Mouse (Mus musculus) granulocyte monocyte progenitor cell, adult 5-6 weeks (primary cell): ENCODE data around the gene Fbxl18. TPM values are rescaled to one million over a fixed set of nuclear protein-coding genes. Genes with fewer than 3 reads are reported as not detected.

Experiments used
- ATAC-seq: replicated peaks from 2 replicates; pipeline ENCODE4 v1.8.0; 2016; ENCODE audit warnings: mild to moderate bottlenecking, moderate TSS enrichment, inconsistent platforms; ENCODE audit not compliant: poor library complexity, severe bottlenecking
- total RNA-seq, 2 experiments: library from RNA; stranded (forward) in 1 of 2; stranded (reverse) in 1 of 2; fragments of 200-712, 200-1000 nt in 1 of 2; fragments of >200 nt in 1 of 2; fragmentation: Nextera tagmentation in 1 of 2; gene quantifications; 2 replicates each; pipeline ENCODE4 v1.2.3; 2014 to 2017

Fbxl18 gene
- total RNA-seq (2014; fragmentation: Nextera tagmentation), result 4.0 and 4.1 TPM in 2 replicates
- total RNA-seq (2017), result 1.7 and 2.4 TPM in 2 replicates

DNA sequence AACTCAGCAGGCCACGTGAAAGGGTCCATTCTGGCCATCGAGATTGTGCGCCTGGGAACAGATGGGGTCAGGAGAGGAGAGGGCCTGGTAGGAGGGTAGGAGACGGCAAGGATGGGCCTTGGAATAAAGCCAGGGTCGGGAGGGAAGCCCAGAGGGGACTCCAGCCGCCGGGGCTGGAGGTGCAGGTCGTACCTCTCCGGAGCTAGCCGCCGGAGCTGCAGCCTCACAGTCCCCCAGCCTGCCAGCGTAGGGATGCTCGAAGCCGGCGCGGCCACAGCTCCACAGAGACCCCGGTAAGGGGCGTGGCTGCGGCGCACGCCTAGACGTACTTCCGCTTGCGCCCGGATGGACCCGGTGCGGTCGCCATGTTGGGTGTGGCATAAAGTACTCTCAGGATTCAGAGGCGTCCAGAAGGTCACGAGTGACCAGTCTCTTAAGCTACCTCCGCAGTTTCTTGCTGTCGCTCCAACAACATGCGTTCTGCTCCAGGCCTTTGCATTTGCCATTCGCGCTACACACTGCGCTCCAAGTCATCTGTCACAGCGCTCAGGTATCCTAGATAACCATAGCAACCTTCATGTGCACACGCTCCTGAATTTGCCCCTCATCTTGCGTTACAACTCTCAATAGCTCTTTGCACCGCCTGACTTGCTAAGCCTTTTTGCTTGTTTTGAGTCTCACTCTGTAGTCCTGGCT is at the start of gene Fbxl18:
Fbxl18 (minus strand) TSS at position 504 of the 696 bp plus-strand sequence.
- ATAC-seq, result peak; percentile 90

DNA sequence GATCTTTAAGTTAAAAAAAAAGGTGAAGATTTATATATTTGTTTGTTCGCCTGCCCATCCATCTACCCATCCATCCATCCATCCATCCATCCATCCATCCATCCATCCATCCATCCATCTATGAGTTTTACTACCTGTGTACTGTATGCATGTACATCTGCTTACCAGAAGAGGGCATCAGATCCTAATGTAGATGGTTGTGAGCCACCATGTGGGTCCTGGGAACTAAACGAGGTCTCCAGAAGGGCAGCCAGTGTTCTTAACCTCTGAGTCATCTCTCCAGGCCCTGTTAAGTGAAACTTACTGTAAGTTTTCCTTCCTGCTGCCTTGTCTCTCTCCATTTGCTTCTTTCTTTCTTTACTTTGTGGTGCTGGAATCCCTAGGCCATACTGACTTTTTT is 45.2 kb upstream of the Fbxl18 start:
- no peak for ATAC-seq

DNA sequence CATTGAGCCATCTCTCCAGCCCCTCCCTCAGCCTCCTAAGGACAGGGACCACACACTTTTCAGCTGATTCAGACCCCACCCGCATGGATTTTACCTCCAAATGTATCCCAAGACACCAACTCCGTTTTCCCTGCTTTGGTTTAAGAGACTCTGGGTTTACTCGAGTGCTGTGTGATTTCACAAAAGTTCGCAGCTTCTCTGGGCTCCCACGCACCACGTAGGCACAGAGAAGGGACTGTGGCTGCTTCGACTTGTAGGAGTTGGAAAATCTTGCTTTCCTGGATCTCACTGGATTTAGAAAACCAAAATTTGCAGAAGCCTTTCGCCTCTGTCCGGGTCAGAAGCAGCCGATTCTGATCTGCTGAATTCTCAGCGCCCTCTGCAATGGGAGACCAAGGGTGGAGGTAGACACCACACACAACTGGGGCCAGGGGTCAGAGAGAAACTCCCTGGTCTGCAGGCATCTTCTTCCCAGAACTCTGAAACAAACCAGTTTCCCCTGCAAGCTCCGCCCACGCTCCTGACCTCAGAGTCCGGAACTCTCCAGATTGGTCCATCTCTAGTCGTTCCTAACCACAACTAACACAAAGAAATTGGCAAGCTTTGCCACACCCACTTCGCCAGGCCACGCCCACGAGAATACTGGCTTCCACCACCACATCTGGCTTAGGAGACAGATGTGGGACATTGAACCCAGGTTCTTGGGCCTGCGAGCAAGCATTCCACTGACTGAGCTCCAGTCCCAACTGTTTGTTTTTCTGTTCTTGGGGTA is 42.9 kb upstream of the Fbxl18 start:
- ATAC-seq, result peak; percentile 68

DNA sequence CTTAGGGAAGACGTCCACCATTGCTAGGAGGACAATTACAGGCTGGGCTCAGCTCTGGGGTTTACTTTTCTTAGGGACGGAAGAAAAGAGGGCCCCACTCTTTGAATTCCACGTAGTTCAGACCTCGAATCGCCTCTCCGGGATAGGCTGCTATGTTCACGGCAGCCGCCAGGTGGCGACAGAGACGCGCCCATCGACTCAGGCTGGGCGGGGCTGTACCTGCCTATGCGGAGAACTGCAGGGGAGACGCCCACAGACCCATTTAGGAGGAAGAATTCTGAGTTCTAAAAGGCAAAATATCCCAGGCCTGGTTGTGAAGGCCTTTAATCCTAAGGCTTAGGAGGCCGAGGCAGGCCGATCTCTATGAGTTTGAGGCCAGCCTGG is 41.1 kb upstream of the Fbxl18 start:
- ATAC-seq, result peak; percentile 66

DNA sequence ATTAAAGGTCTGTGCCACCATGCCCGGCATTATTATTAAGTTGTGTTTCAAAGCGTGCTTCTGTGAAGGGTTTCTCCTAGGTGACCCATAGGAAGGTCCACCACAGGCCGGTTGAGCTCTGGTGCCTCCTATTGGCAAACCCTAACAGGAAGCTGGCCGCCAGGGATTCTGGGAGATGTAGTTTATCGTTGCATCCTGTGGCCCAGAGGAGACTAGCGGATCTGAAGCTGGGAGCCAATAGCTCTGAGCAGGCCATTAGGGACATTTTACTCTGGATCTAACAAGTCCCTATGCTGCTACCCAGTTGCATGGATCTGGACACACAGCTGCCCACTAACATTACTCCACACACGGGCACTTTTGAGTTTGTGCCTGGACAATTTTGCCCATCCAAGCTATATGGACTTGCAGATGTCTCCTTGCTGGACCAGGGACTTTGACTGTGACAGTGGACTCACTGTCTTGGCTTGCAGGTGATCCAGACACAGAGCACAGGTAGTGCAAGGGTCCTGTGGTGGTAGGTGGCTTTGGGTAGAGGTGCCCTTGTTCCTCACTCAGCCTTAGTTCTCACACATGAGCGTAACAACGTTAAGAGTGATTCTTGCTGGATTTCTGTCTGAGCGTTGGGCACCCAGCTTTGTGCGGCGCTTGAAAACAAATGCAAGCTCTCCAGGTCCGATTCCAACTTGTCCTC is 40.6 kb upstream of the Fbxl18 start:
- peak; percentile 64 for ATAC-seq

GRCm38 (mm10) chr5:142932731-142933130 is 37.5 kb upstream of the Fbxl18 start:
- ATAC-seq, result no peak

DNA sequence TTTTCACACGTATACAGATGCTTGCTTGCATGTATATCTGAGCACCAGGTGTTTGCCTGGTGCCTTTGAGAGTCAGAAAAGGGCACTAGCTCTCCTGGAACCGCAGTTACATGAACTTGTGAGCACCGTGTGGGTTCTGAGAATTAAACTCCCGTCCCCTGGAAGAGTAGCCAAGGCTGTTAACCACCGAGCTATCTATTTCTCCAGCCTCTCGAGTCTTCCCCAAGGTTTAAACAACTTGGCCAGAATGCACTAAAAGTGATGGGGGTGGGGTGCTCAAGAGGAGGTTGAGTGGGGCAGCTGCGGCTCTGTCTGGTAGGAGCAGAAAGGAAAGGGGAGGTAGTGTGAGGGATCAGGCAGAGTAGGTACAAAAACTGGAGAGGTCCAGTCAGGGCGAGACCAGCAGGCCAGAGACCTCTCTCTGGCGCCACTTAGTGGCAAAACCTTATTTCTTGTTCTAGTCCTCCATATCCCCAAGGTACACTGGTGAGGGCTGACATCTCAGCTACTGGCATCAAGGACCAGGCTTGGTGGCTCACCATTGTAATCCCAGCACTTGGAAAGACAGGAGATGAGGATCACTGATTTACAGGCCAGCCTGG is 37.0 kb upstream of the Fbxl18 start:
- peak; percentile 64 for ATAC-seq

GRCm38 (mm10) chr5:142931241-142931745 is 36.1 kb upstream of the Fbxl18 start:
- ATAC-seq, result no peak

DNA sequence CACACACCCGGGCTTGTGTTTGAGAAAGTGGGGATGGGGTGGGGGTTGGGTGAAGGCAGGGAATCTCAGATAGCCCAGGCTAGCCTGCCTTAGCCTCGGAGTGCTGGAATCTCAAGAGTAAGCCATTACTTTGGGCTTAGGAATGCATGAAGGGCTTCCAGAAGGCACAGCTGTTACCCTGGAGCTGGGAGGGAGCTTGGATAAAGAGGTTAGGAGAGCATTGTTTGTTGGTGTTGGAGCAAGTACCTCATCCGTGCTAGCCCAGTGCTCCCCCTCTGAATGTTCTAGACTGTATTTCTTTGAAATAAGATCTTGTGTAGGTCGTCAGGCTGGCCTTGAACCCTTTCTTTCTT is 34.2 kb upstream of the Fbxl18 start:
- peak; percentile 7 for ATAC-seq

GRCm38 (mm10) chr5:142928749-142929399 is 33.7 kb upstream of the Fbxl18 start:
- peak; percentile 78 for ATAC-seq

DNA sequence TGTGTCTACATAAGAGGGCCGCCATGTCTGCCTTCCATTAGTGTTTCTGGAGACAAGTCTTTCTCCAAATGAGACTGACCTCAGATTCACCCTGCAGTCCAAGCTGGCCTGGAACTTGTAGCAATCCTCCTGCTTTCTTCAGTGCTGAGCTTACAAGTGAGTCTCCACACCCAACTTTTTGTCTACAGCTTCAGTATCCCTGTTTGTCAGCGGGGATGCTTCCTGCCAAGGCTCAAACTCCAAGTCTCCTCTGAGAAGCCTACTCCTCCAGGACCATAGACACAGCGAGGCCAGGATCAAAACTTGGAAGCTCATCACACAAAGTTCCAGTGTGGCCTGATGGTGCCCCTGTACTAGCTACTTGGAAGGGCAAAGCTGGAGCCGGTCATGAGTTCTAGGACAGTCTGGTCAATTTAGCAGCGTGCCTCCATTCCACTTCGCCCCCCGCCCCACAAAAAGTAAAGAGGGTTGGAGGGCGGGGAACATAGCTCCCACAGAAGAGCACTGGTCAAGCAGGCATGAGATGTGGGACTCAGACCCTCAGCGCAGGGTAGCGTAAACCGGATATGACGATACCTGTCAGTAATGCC is 32.2 kb upstream of the Fbxl18 start:
- ATAC-seq, result no peak

- ATAC-seq, result no peak
Observed at GRCm38 (mm10) chr5:142926940-142927228, 31.7 kb upstream of the Fbxl18 start.

DNA sequence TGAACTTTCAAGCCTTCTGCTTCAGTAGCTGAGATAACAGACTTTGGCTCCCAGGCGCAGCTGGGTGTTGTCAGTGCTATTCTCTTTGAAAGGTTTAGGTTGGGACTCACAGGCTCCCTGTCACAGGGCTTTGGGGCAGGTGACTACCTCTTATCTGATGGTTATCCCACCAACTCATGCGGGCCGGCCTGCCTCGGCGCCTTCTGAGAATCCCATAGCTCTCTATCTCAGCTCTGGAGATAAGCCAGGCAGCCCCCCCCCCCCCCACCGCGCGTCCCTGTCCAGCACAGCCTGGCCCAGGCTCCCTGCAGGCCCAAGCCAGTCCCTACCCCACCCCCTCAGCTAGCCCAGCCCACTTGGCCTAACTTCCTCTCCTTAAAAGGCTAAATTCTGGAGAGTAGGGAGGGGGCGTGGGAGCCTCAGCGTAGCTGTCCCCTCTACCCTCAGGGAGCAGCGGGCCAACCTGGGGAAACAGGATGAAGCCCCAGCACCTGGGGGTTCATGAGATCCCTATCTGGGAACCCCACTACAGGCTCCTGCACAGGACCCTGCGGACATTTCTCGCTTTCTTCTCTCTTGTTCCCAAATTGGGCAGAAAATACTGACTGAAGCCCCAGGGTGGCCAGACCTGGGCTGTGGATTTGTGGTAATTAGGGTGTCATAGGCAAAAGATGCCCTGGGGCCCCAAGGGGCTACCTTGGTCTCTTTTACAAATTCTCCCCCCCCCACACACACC is 31.2 kb upstream of the Fbxl18 start:
- ATAC-seq, result peak; percentile 78

DNA sequence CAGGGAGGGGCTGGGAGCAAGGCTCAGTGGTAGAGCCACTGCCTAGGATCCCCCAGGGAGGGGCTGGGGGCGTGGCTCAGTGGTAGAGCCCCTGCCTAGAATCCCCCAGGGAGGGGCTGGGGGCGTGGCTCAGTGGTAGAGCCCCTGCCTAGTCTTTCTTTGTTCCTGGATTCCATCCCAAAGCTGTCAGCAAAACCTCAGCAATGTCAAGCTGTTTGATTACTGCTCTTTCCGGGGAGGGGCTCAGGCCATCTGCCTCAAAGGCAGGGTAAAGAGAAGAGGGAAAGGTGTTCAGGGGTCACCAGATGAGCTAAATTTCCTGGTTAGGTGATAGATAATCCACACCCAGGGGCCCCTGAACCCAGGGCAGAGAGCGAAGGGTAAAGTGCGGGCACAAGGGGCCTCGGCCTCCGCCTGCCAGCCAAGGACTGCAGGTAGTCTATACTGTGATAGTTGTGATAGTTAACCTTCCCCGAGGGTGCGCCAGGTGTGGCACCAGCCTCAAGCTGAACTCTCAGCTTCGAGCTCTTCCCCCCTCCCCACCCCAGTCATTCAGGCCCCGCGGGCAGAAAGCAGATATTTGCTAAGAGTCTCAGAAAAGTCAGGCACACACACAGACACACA is 29.2 kb upstream of the Fbxl18 start:
- no peak for ATAC-seq

- ATAC-seq, result no peak
Observed at GRCm38 (mm10) chr5:142923781-142924180, 28.6 kb upstream of the Fbxl18 start.

- ATAC-seq, result no peak
Observed at GRCm38 (mm10) chr5:142922251-142922650, 27.0 kb upstream of the Fbxl18 start.

GRCm38 (mm10) chr5:142921074-142921459 is 25.8 kb upstream of the Fbxl18 start:
- ATAC-seq, result no peak

DNA sequence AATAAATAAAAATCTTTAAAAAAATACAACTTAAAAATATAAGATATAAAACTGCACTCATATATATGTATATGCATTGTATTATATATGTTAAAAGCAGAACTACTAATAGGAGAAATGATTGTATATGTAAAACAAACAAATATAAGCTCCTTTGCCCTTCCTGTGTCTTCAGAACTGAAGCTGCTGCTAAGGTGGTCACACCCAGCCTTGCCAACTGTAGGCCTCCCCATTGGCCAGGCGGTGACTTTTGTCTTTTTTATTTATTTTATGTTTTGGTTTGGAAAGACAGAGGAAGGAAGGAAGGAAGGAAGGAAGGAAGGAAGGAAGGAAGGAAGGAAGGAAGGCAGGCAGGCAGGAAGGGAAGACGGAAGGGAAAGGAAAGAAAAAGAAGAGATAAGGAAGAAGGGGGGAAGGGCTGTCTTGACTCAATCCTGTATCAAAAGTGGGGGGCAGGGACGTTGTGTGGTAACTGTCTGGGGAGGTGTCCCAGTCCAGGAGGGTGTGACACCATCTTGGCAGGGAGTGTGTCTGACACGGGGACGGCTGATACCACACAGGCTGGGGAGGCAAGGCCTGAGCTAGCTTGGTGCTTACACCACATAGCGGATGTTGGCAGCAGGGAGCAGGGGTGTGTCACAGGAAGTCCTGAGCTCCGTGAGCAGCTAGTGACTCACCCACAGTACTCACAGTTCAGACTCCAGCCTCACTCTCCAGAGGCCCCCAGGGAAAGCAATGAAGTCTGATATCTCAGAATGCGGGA is 25.3 kb upstream of the Fbxl18 start:
- peak; percentile 99 for ATAC-seq
